Mouse (Mus musculus): ENCODE data around the gene Srm. TPM values are rescaled to one million over a fixed set of nuclear protein-coding genes. Genes with fewer than 3 reads are reported as not detected.

Gene Srm
- polyA plus RNA-seq, 1 experiment from 2014 or later: 273 TPM

DNA sequence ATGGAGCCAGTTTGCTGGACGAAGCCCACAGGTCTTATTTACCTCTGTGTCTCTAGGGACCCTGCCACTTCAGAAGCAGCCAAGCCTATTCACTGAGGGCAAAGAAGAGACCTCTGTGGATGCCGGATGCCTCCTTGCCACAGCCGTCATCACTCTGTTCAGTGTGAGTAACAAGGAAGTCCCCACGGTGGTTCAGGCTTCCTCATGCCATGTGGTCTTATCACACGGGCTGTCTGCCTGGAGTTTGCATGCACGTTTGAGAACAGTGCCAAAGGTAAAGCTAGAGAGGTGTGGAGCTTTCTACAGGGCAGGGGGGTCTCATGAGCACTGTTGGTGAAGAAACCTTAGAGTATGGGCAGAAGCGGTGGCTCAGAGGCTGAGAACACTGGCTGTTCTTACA is 18.1 kb upstream of the Srm start:
- Histone ChIP-seq H3K9me3 (ENCODE audit: control insufficient read depth, low read length) (no peaks in the 10 kb centered on the region), H3K4me3 (ENCODE audit: low read depth, low read length) (no peak overlapping the region), H3K36me3 (ENCODE audit: control insufficient read depth, insufficient read depth, low read length) (peaks cover 98% of the 10 kb centered on the region), H3K4me2 (ENCODE audit: low read depth, low read length) (no peak overlapping the region), H3K27ac (replicated peaks; ENCODE audit: low read depth, low read length) (no peak overlapping the region), H3K9ac (ENCODE audit: low read depth, low read length) (no peak overlapping the region), H3K4me1 (ENCODE audit: control insufficient read depth, insufficient read depth, low read length) (no peaks in the 10 kb centered on the region), H3K27me3 (replicated peaks; ENCODE audit: control insufficient read depth, insufficient read depth, low read length) (no peaks in the 10 kb centered on the region)
- 85% methylated on average over 7 of the region's 7 CpGs for WGBS
- no peak for ATAC-seq (ENCODE audit: low read depth)
- DNase-seq (ENCODE audit: low spot score): no peak

DNA sequence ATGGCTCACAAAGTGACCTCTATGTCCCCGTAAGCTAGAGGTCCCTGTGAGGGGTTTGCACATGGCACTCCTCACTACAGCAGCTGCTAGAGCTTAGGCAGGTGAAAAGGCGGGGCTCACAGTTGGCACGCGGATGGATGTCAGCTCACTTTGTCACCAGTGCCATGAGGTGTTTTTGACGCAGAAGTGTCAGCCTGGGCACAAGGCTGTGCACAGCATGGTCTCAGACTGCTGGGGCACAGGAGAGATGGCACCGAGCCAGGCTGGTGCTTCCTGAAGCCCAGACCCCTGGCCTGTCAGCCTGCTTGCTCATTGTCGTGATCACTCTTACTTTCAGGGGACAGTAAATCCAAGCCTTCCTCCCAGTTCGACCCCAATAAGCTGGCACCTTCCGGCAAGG is 10.5 kb upstream of the Srm start:
- Histone ChIP-seq H3K27me3 (replicated peaks; ENCODE audit: control insufficient read depth, insufficient read depth, low read length) (no peaks in the 10 kb centered on the region), H3K4me3 (ENCODE audit: low read depth, low read length) (no peak overlapping the region), H3K4me2 (ENCODE audit: low read depth, low read length) (no peak overlapping the region), H3K27ac (replicated peaks; ENCODE audit: low read depth, low read length) (no peak overlapping the region), H3K4me1 (ENCODE audit: control insufficient read depth, insufficient read depth, low read length) (no peaks in the 10 kb centered on the region), H3K36me3 (ENCODE audit: control insufficient read depth, insufficient read depth, low read length) (peaks cover 77% of the 10 kb centered on the region), H3K9me3 (ENCODE audit: control insufficient read depth, low read length) (no peaks in the 10 kb centered on the region), H3K9ac (ENCODE audit: low read depth, low read length) (no peak overlapping the region)
- DNase-seq (ENCODE audit: low spot score) (no peak), ATAC-seq (ENCODE audit: low read depth) (no peak)
- WGBS: 94% methylated on average over 8 of the region's 9 CpGs

DNA sequence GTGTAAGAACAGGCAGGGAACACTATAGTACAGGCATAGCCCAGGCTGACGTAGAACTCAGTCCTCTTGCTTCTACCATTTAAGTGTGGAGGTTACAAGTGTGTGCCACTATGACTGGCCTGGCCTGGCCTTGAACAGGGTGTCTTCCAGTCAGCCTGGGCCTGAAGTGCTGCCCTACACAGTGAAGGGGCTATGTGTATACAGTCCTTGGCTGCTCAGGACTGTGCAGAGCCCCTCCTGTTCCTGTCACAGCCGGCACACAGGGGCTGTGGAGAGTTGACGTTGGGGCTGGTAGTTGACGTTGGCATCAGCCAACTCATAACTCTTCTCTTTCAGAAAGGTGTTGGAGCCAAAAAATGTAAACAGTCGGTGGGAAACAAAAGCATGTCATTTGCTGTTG is 9.9 kb upstream of the Srm start:
- Histone ChIP-seq H3K4me1 (ENCODE audit: control insufficient read depth, insufficient read depth, low read length) (no peaks in the 10 kb centered on the region), H3K27ac (replicated peaks; ENCODE audit: low read depth, low read length) (no peak overlapping the region), H3K4me2 (ENCODE audit: low read depth, low read length) (no peak overlapping the region), H3K9me3 (ENCODE audit: control insufficient read depth, low read length) (no peaks in the 10 kb centered on the region), H3K9ac (ENCODE audit: low read depth, low read length) (no peak overlapping the region), H3K4me3 (ENCODE audit: low read depth, low read length) (no peak overlapping the region), H3K36me3 (ENCODE audit: control insufficient read depth, insufficient read depth, low read length) (peaks cover 71% of the 10 kb centered on the region), H3K27me3 (replicated peaks; ENCODE audit: control insufficient read depth, insufficient read depth, low read length) (no peaks in the 10 kb centered on the region)
- ATAC-seq (ENCODE audit: low read depth) (no peak), DNase-seq (ENCODE audit: low spot score) (no peak)
- 94% methylated on average over 5 of the region's 5 CpGs for WGBS

DNA sequence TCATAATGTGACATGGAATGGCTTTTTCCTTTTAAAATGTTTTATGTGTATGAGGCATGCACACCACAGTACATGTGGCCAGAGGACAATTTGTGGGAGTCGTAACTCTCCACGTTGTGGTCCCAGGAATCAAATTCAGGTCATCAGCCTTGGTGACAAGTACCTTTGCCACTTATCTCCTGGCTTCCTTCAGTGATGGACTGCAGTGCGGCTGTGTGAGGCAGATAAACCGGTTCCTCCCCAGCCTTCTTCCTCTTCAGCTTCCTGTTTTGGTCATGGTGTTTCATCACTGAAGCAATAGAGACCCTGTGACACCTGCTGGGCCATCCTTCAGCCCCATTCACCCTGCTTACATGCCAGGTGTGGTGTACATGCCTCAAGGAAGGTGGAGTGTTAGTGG is 8.0 kb upstream of the Srm start:
- Histone ChIP-seq H3K36me3 (ENCODE audit: control insufficient read depth, insufficient read depth, low read length) (peaks cover 52% of the 10 kb centered on the region), H3K27me3 (replicated peaks; ENCODE audit: control insufficient read depth, insufficient read depth, low read length) (no peaks in the 10 kb centered on the region), H3K4me1 (ENCODE audit: control insufficient read depth, insufficient read depth, low read length) (no peaks in the 10 kb centered on the region), H3K27ac (replicated peaks; ENCODE audit: low read depth, low read length) (no peak overlapping the region), H3K9ac (ENCODE audit: low read depth, low read length) (no peak overlapping the region), H3K4me3 (ENCODE audit: low read depth, low read length) (no peak overlapping the region), H3K4me2 (ENCODE audit: low read depth, low read length) (no peak overlapping the region), H3K9me3 (ENCODE audit: control insufficient read depth, low read length) (no peaks in the 10 kb centered on the region)
- ATAC-seq (ENCODE audit: low read depth) (no peak), DNase-seq (ENCODE audit: low spot score) (no peak)
- WGBS: 80% methylated on average over 4 of the region's 4 CpGs

DNA sequence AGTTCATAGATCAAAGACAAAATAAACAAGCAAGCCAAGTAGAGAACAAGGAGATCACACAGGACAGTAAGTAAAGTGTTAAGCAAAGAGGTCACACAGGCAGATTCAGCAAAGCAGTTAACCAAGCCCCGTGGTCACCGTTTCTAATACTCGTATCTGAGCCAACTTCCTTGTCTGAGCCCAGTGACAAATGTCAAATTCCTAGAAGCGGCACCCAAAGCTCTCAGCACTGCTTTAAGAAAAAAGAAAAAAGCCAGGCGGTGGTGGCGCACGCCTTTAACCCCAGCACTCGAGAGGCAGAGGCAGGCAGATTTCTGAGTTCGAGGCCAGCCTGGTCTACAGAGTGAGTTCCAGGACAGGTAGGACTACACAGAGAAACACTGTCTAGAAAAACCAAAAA is 4.7 kb upstream of the Srm start:
- H3K36me3 ChIP-seq (ENCODE audit: control insufficient read depth, insufficient read depth, low read length): peaks cover 18% of the 10 kb centered on the region
- 79% methylated on average over 9 of the region's 9 CpGs for WGBS
- no peak for DNase-seq (ENCODE audit: low spot score)
- no peak overlapping the region for H3K9ac ChIP-seq (ENCODE audit: low read depth, low read length)
- ATAC-seq (ENCODE audit: low read depth): no peak
- H3K9me3 ChIP-seq (ENCODE audit: control insufficient read depth, low read length): no peaks in the 10 kb centered on the region
- no peak overlapping the region for H3K4me3 ChIP-seq (ENCODE audit: low read depth, low read length)
- H3K27me3 ChIP-seq (replicated peaks; ENCODE audit: control insufficient read depth, insufficient read depth, low read length): no peaks in the 10 kb centered on the region
- H3K4me1 ChIP-seq (ENCODE audit: control insufficient read depth, insufficient read depth, low read length): no peaks in the 10 kb centered on the region
- no peak overlapping the region for H3K27ac ChIP-seq (replicated peaks; ENCODE audit: low read depth, low read length)
- H3K4me2 ChIP-seq (ENCODE audit: low read depth, low read length): no peak overlapping the region

DNA sequence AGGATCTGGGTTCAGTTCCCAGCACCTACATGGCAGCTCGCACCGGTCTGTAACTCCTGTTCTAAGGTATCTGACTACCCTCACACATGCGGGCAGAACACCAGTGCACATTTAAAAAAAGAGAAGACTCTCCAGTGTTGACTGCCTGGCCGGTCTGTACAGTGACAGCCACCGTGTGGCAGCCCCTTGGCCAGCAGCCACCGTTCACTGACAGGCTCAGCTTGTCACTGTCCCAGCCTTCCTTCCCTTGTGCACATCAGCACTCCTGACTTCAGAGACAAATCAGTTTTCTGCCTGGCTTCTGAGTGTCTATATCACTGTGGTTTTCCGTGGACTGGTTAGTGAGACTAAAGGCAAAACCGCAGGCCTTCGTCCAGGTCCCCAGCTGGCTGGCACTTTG is 2.5 kb upstream of the Srm start:
- Histone ChIP-seq H3K4me3 (ENCODE audit: low read depth, low read length) (no peak overlapping the region), H3K27ac (replicated peaks; ENCODE audit: low read depth, low read length) (no peak overlapping the region), H3K4me2 (ENCODE audit: low read depth, low read length) (no peak overlapping the region), H3K4me1 (ENCODE audit: control insufficient read depth, insufficient read depth, low read length) (peaks cover 6% of the 10 kb centered on the region), H3K36me3 (ENCODE audit: control insufficient read depth, insufficient read depth, low read length) (peaks cover 11% of the 10 kb centered on the region), H3K9me3 (ENCODE audit: control insufficient read depth, low read length) (no peaks in the 10 kb centered on the region), H3K9ac (ENCODE audit: low read depth, low read length) (no peak overlapping the region), H3K27me3 (replicated peaks; ENCODE audit: control insufficient read depth, insufficient read depth, low read length) (no peaks in the 10 kb centered on the region)
- 80% methylated on average over 9 of the region's 9 CpGs for WGBS
- DNase-seq (ENCODE audit: low spot score) (no peak), ATAC-seq (ENCODE audit: low read depth) (no peak)

DNA sequence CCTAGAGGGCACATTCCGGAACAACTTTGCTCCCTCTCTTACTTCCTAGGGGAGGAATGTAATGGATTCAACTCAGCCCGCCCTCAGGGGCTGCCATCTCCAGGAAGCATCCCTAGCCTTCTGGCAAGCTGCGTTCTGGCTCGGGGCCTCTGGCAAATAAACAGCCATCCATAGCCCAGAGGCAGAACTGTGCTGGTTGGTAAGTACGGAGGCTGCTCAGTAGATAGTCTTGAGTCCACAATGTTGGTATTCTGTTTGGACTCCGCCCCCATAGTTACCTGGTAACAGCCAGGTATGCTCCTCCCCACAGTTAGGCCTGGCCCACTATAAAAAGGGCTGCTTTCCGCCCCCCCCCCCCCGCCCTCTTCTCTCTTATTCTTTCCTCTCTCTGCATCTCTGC is 1.7 kb upstream of the Srm start:
- Histone ChIP-seq H3K27me3 (replicated peaks; ENCODE audit: control insufficient read depth, insufficient read depth, low read length) (no peaks in the 10 kb centered on the region), H3K4me2 (ENCODE audit: low read depth, low read length) (no peak overlapping the region), H3K4me1 (ENCODE audit: control insufficient read depth, insufficient read depth, low read length) (peaks cover 6% of the 10 kb centered on the region), H3K36me3 (ENCODE audit: control insufficient read depth, insufficient read depth, low read length) (peaks cover 19% of the 10 kb centered on the region), H3K9me3 (ENCODE audit: control insufficient read depth, low read length) (no peaks in the 10 kb centered on the region), H3K4me3 (ENCODE audit: low read depth, low read length) (no peak overlapping the region), H3K9ac (ENCODE audit: low read depth, low read length) (no peak overlapping the region), H3K27ac (replicated peaks; ENCODE audit: low read depth, low read length) (no peak overlapping the region)
- DNase-seq (ENCODE audit: low spot score) (peak; percentile 29), ATAC-seq (ENCODE audit: low read depth) (no peak)
- 59% methylated on average over 7 of the region's 8 CpGs for WGBS

DNA sequence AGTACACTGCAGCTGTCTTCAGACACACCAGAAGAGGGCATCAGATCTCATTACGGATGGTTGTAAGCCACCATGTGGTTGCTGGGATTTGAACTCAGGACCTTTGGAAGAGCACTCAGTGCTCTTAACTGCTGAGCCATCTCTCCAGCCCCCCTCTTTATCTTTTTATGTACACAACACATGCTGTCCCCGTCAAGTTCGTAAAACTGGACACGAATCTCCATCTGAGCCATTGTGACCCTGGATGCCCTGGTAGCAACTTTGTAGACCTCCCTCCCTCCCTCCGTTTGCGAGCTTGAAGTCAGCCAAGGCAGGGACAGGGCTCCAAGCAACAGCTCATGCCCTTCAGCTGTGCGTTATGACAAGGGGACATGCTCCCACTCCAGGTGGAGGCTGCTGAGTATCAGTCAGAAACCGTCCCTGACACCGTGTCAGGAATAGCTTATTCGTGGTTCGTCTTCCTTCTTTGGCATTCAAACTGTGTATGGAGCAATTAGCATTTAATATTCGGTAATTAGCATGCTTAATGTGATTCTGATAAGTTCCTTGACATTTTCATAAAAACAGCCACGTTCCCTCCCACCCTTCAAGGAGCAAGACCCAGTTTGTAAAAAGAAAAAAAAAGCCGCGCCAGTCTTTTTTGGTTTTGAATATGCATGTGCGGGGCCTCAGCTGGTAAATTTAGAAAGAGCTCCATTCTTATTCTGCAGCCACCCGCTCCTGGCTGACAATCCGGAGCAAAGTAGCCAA is 707 bp upstream of the Srm start:
- no peaks in the 10 kb centered on the region for H3K9me3 ChIP-seq (ENCODE audit: control insufficient read depth, low read length)
- H3K9ac ChIP-seq (ENCODE audit: low read depth, low read length): peak overlapping the region; percentile 82
- 4% methylated on average over 18 of the region's 18 CpGs for WGBS
- H3K4me2 ChIP-seq (ENCODE audit: low read depth, low read length): peak overlapping the region; percentile 66
- H3K4me1 ChIP-seq (ENCODE audit: control insufficient read depth, insufficient read depth, low read length): peaks cover 6% of the 10 kb centered on the region
- peak overlapping the region; percentile 95 for H3K4me3 ChIP-seq (ENCODE audit: low read depth, low read length)
- ATAC-seq (ENCODE audit: low read depth) (no peak), DNase-seq (ENCODE audit: low spot score) (peak; percentile 38)
- H3K27me3 ChIP-seq (replicated peaks; ENCODE audit: control insufficient read depth, insufficient read depth, low read length): no peaks in the 10 kb centered on the region
- peaks cover 29% of the 10 kb centered on the region for H3K36me3 ChIP-seq (ENCODE audit: control insufficient read depth, insufficient read depth, low read length)
- peak overlapping the region; percentile 66 for H3K27ac ChIP-seq (replicated peaks; ENCODE audit: low read depth, low read length)
